Mouse (Mus musculus) liver, adult (tissue): ENCODE data around the gene Nudt22.

ENCODE experiments used
- GATA4 ChIP-seq: IDR thresholded peaks from 2 replicates; pipeline ENCODE4 v1.6.1; 2014; ENCODE audit warnings: mild to moderate bottlenecking, low read length; ENCODE audit not compliant: insufficient replicate concordance

Gene Nudt22

GRCm38 (mm10) chr19:7013984-7014383, 18.1 kb upstream of the Nudt22 start:
- no peak for TF ChIP-seq GATA4

- no peak for TF ChIP-seq GATA4
These were observed 16.5 kb upstream of the Nudt22 start for GRCm38 (mm10) chr19:7012426-7012825.

GRCm38 (mm10) chr19:7006892-7007593, 11.1 kb upstream of the Nudt22 start:
- no peak for TF ChIP-seq GATA4

- TF ChIP-seq GATA4, result no peak
These were observed 3.6 kb upstream of the Nudt22 start for GRCm38 (mm10) chr19:6999360-7000063.

GRCm38 (mm10) chr19:6997721-6998290, 1.9 kb upstream of the Nudt22 start:
- no peak for TF ChIP-seq GATA4

- TF ChIP-seq GATA4, result no peak
These were observed 494 bp downstream of the Nudt22 start for GRCm38 (mm10) chr19:6995255-6995991.

- no peak for TF ChIP-seq GATA4
These were observed 1.4 kb downstream of the Nudt22 start for GRCm38 (mm10) chr19:6994489-6994888.

- TF ChIP-seq GATA4, result no peak
These were observed 1.9 kb downstream of the Nudt22 start for GRCm38 (mm10) chr19:6994002-6994401.

- no peak for TF ChIP-seq GATA4
These were observed 2.7 kb downstream of the Nudt22 start for GRCm38 (mm10) chr19:6993011-6993770.

GRCm38 (mm10) chr19:6992011-6992858, 3.7 kb downstream of the Nudt22 start, which contains the start of gene Dnajc4:
Dnajc4 (minus strand) TSS chr19:6992572.
- TF ChIP-seq GATA4, result no peak

- no peak for TF ChIP-seq GATA4
These were observed 5.2 kb downstream of the Nudt22 start for GRCm38 (mm10) chr19:6990712-6991111.

GRCm38 (mm10) chr19:6989251-6989650, 6.7 kb downstream of the Nudt22 start:
- TF ChIP-seq GATA4, result no peak

GRCm38 (mm10) chr19:6987904-6988285, 8.0 kb downstream of the Nudt22 start:
- TF ChIP-seq GATA4, result no peak
